ENCODE assay signal across 12 mouse cellular contexts in the genomic region with DNA sequence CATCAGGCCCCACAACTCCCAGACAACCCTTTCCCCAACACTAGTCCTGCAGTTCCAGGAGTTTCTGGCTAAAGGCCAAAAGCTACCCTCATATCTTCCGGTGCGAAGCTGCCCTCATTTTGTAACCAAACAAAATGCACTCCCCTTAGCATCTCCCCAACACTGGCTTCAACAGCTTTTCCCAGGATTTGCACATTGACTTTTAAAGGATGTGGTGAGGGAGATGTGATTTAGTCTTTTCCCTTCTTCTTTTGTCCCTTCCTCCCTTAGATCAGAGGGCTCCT. TPM values are rescaled to one million over a fixed set of nuclear protein-coding genes. Genes with fewer than 3 reads are reported as not detected.
DNase-seq lines count a peak whose midpoint lies in the region; ATAC-seq and TF ChIP-seq lines count a peak whose summit lies in the region.
"Had no signal": no experiment of that assay in that cellular context is flagged by ENCODE, and none has a peak within 500 bp of the region (broad histone marks: within the 10 kb centered on the region; RNA-seq: fewer than 3 reads in every experiment).

No protein-coding gene starts in this region.

- no peak for ATAC-seq in lung, embryonic 14.5 days (ENCODE audit: insufficient read depth)
- ATAC-seq in forebrain, embryonic 16.5 days, result no peak
- ATAC-seq in limb, embryonic 14.5 days (ENCODE audit: low FRiP score, low read depth), result no peak
- no peak for ATAC-seq in stomach, embryonic 16.5 days (ENCODE audit: insufficient read depth, low FRiP score)
- no peak for ATAC-seq in megakaryocyte, adult 5-6 weeks (ENCODE audit: poor library complexity, severe bottlenecking)
- ATAC-seq: liver, postnatal 0 days had no signal

- peak overlapping the region; percentile 93 for H3K4me2 ChIP-seq in lung, embryonic 14.5 days
- H3K4me2 ChIP-seq in forebrain, embryonic 16.5 days (ENCODE audit: low read length), result peak overlapping the region; percentile 75
- peak overlapping the region; percentile 82 for H3K4me2 ChIP-seq in limb, embryonic 14.5 days (replicated peaks; ENCODE audit: low read depth, low read length, severe bottlenecking)
- peak overlapping the region; percentile 86 for H3K4me2 ChIP-seq in stomach, embryonic 16.5 days (ENCODE audit: low read depth, low read length)

- DNase-seq in lung, embryonic 14.5 days, result peak; percentile 45
- DNase-seq in lung, adult 18-20 months, result no peak
- DNase-seq in limb, embryonic 14.5 days (ENCODE audit: low spot score), result no peak
- DNase-seq in urinary bladder, postnatal 4 days (ENCODE audit: low spot score in 2 of 2), result no peak
- DNase-seq in cerebellum, adult 8-10 months, result no peak
- DNase-seq: adrenal gland, postnatal 10 days; cerebellum, postnatal 25 days; liver, postnatal 0 days; thymus, adult 2 months had no signal

- WGBS in lung, embryonic 14.5 days, result 31% methylated on average over 2 of the region's 2 CpGs
- 3% methylated on average over 2 of the region's 2 CpGs for WGBS in forebrain, embryonic 16.5 days
- 29% methylated on average over 2 of the region's 2 CpGs for WGBS in limb, embryonic 14.5 days
- 36% methylated on average over 2 of the region's 2 CpGs for WGBS in stomach, embryonic 16.5 days

- H3K4me3 ChIP-seq in lung, embryonic 14.5 days (ENCODE audit: low read depth, low read length), result peak overlapping the region; percentile 77; the same call in 1 of the 2 replicates
- peak overlapping the region; percentile 98 for H3K4me3 ChIP-seq in forebrain, embryonic 16.5 days (replicated peaks; ENCODE audit: low read length)
- peak overlapping the region; percentile 93 for H3K4me3 ChIP-seq in limb, embryonic 14.5 days (replicated peaks; ENCODE audit: low read length)
- H3K4me3 ChIP-seq in stomach, embryonic 16.5 days (replicated peaks; ENCODE audit: low read length), result peak overlapping the region; percentile 79

- peaks cover 19% of the 10 kb centered on the region for H3K4me1 ChIP-seq in lung, embryonic 14.5 days (ENCODE audit: insufficient read depth)
- H3K4me1 ChIP-seq in forebrain, embryonic 16.5 days (replicated peaks; ENCODE audit: control insufficient read depth, insufficient read depth, low read length), result peaks cover 34% of the 10 kb centered on the region
- peaks cover 15% of the 10 kb centered on the region; the same call in 1 of the 2 replicates for H3K4me1 ChIP-seq in limb, embryonic 14.5 days (ENCODE audit: control insufficient read depth, insufficient read depth, low read length)
- peaks cover 32% of the 10 kb centered on the region for H3K4me1 ChIP-seq in stomach, embryonic 16.5 days (ENCODE audit: control insufficient read depth, insufficient read depth, low read length)

- H3K27ac ChIP-seq in lung, embryonic 14.5 days (ENCODE audit: low read depth), result no peak overlapping the region
- peak overlapping the region; percentile 56; the same call in 1 of the 2 replicates for H3K27ac ChIP-seq in forebrain, embryonic 16.5 days (ENCODE audit: low read length)
- no peak overlapping the region for H3K27ac ChIP-seq in limb, embryonic 14.5 days (replicated peaks; ENCODE audit: low read depth, low read length)
- H3K27ac ChIP-seq in stomach, embryonic 16.5 days (ENCODE audit: low read length), result peak overlapping the region; percentile 49; the same call in 1 of the 2 replicates

- H3K27me3 ChIP-seq in lung, embryonic 14.5 days (ENCODE audit: insufficient read depth, low read length), result no peaks in the 10 kb centered on the region
- H3K27me3 ChIP-seq in forebrain, embryonic 16.5 days (replicated peaks; ENCODE audit: control insufficient read depth, insufficient read depth, low read length), result no peaks in the 10 kb centered on the region
- no peaks in the 10 kb centered on the region for H3K27me3 ChIP-seq in limb, embryonic 14.5 days (ENCODE audit: control insufficient read depth, insufficient read depth, low read length)
- H3K27me3 ChIP-seq in stomach, embryonic 16.5 days (ENCODE audit: control insufficient read depth, insufficient read depth, low read length), result no peaks in the 10 kb centered on the region

- no peak overlapping the region for H3K9ac ChIP-seq in lung, embryonic 14.5 days
- H3K9ac ChIP-seq in forebrain, embryonic 16.5 days (replicated peaks; ENCODE audit: low read depth, low read length), result peak overlapping the region; percentile 96
- H3K9ac ChIP-seq in limb, embryonic 14.5 days (ENCODE audit: low read depth, low read length, severe bottlenecking), result no peak overlapping the region
- H3K9ac ChIP-seq in stomach, embryonic 16.5 days (ENCODE audit: low read length), result 0 out of 2 replicates have a peak overlapping the region, but pooled peaks have one; percentile 81
- H3K9ac ChIP-seq: liver, postnatal 0 days had no signal

- TF ChIP-seq POLR2A in limb, embryonic 14.5 days (IDR thresholded peaks at IDR 0.05; ENCODE audit: borderline replicate concordance, extremely low read depth, insufficient read depth, insufficient read length), result no peak

- peaks cover 11% of the 10 kb centered on the region; the same call in 1 of the 2 replicates for H3K36me3 ChIP-seq in lung, embryonic 14.5 days (ENCODE audit: insufficient read depth)
- H3K36me3 ChIP-seq in forebrain, embryonic 16.5 days (ENCODE audit: control insufficient read depth, insufficient read depth), result peaks cover 15% of the 10 kb centered on the region
- H3K36me3 ChIP-seq in limb, embryonic 14.5 days (ENCODE audit: control insufficient read depth, insufficient read depth, low read length), result peaks cover 28% of the 10 kb centered on the region
- no peaks in the 10 kb centered on the region for H3K36me3 ChIP-seq in stomach, embryonic 16.5 days (ENCODE audit: control insufficient read depth, insufficient read depth, low read length)

- no peaks in the 10 kb centered on the region for H3K9me3 ChIP-seq in lung, embryonic 14.5 days (ENCODE audit: low read depth, low read length)
- no peaks in the 10 kb centered on the region for H3K9me3 ChIP-seq in forebrain, embryonic 16.5 days (ENCODE audit: control insufficient read depth, low read length)
- no peaks in the 10 kb centered on the region for H3K9me3 ChIP-seq in limb, embryonic 14.5 days (ENCODE audit: control insufficient read depth, low read length)
- H3K9me3 ChIP-seq in stomach, embryonic 16.5 days (replicated peaks; ENCODE audit: control insufficient read depth, low read length), result no peaks in the 10 kb centered on the region

- no peak for TF ChIP-seq CTCF in lung, embryonic 14.5 days (IDR thresholded peaks at IDR 0.05; ENCODE audit: low read depth)

RNA-seq across cellular contexts. Expression of a gene that starts 2.0 kb away (rescaled TPM):
- polyA plus RNA-seq in lung, embryonic 14.5 days (2014; fragmentation: Nextera tagmentation; extraction: Ambion mirVana), result 3.7 and 5.4 TPM in 2 replicates
- polyA plus RNA-seq in forebrain, embryonic 16.5 days (2015; fragmentation: Nextera tagmentation; extraction: Ambion mirVana), result 21.4 and 22.6 TPM in 2 replicates
- polyA plus RNA-seq in limb, embryonic 14.5 days (2012; rRNA removed), result 56.5 and 79.0 TPM in 2 replicates
- 14.0 and 15.7 TPM in 2 replicates for polyA plus RNA-seq in limb, embryonic 14.5 days (2014; fragmentation: Nextera tagmentation; extraction: Ambion mirVana)
- polyA plus RNA-seq in stomach, embryonic 16.5 days (2015; fragmentation: Nextera tagmentation; extraction: Ambion mirVana), result 1.5 and 2.6 TPM in 2 replicates
- total RNA-seq in megakaryocyte, adult 5-6 weeks (2015), result 0.04 TPM in 1 of 2 replicates, not detected in the other
- total RNA-seq in megakaryocyte, adult 5-6 weeks (2017), result not detected in 2 replicates

RNA-seq across cellular contexts. Expression of a gene that starts 20.1 kb away (rescaled TPM):
- polyA plus RNA-seq in lung, embryonic 14.5 days (2014; fragmentation: Nextera tagmentation; extraction: Ambion mirVana), result 3.2 and 4.2 TPM in 2 replicates
- polyA plus RNA-seq in forebrain, embryonic 16.5 days (2015; fragmentation: Nextera tagmentation; extraction: Ambion mirVana), result 2.1 and 2.5 TPM in 2 replicates
- polyA plus RNA-seq in limb, embryonic 14.5 days (2012; rRNA removed), result 4.4 and 4.9 TPM in 2 replicates
- 6.1 and 8.0 TPM in 2 replicates for polyA plus RNA-seq in limb, embryonic 14.5 days (2014; fragmentation: Nextera tagmentation; extraction: Ambion mirVana)
- 5.4 and 6.5 TPM in 2 replicates for polyA plus RNA-seq in stomach, embryonic 16.5 days (2015; fragmentation: Nextera tagmentation; extraction: Ambion mirVana)
- total RNA-seq in megakaryocyte, adult 5-6 weeks (2015), result 77.5 and 85.2 TPM in 2 replicates
- total RNA-seq in megakaryocyte, adult 5-6 weeks (2017), result 103 and 115 TPM in 2 replicates

RNA-seq across cellular contexts. Expression of a gene that starts 28.4 kb away (rescaled TPM):
- 8.2 and 9.4 TPM in 2 replicates for polyA plus RNA-seq in lung, embryonic 14.5 days (2014; fragmentation: Nextera tagmentation; extraction: Ambion mirVana)
- polyA plus RNA-seq in forebrain, embryonic 16.5 days (2015; fragmentation: Nextera tagmentation; extraction: Ambion mirVana), result 41.9 and 46.6 TPM in 2 replicates
- polyA plus RNA-seq in limb, embryonic 14.5 days (2012; rRNA removed), result 11.7 and 11.8 TPM in 2 replicates
- 13.3 and 15.3 TPM in 2 replicates for polyA plus RNA-seq in limb, embryonic 14.5 days (2014; fragmentation: Nextera tagmentation; extraction: Ambion mirVana)
- 13.7 and 14.5 TPM in 2 replicates for polyA plus RNA-seq in stomach, embryonic 16.5 days (2015; fragmentation: Nextera tagmentation; extraction: Ambion mirVana)
- 3.3 and 3.8 TPM in 2 replicates for total RNA-seq in megakaryocyte, adult 5-6 weeks (2015)
- total RNA-seq in megakaryocyte, adult 5-6 weeks (2017), result 4.4 and 5.0 TPM in 2 replicates

RNA-seq across cellular contexts. Expression of a gene that starts 28.5 kb away (rescaled TPM):
- polyA plus RNA-seq in lung, embryonic 14.5 days (2014; fragmentation: Nextera tagmentation; extraction: Ambion mirVana), result 62.7 and 67.9 TPM in 2 replicates
- 90.1 and 93.1 TPM in 2 replicates for polyA plus RNA-seq in forebrain, embryonic 16.5 days (2015; fragmentation: Nextera tagmentation; extraction: Ambion mirVana)
- polyA plus RNA-seq in limb, embryonic 14.5 days (2012; rRNA removed), result 85.0 and 106 TPM in 2 replicates
- 65.7 and 73.1 TPM in 2 replicates for polyA plus RNA-seq in limb, embryonic 14.5 days (2014; fragmentation: Nextera tagmentation; extraction: Ambion mirVana)
- polyA plus RNA-seq in stomach, embryonic 16.5 days (2015; fragmentation: Nextera tagmentation; extraction: Ambion mirVana), result 55.8 and 58.2 TPM in 2 replicates
- 51.3 and 61.3 TPM in 2 replicates for total RNA-seq in megakaryocyte, adult 5-6 weeks (2015)
- total RNA-seq in megakaryocyte, adult 5-6 weeks (2017), result 68.0 and 72.8 TPM in 2 replicates

RNA-seq across cellular contexts. Expression of a gene that starts 38.0 kb away (rescaled TPM):
- polyA plus RNA-seq in lung, embryonic 14.5 days (2014; fragmentation: Nextera tagmentation; extraction: Ambion mirVana), result 1.2 and 1.9 TPM in 2 replicates
- polyA plus RNA-seq in forebrain, embryonic 16.5 days (2015; fragmentation: Nextera tagmentation; extraction: Ambion mirVana), result 0.65 and 0.91 TPM in 2 replicates
- 3.2 and 5.0 TPM in 2 replicates for polyA plus RNA-seq in limb, embryonic 14.5 days (2012; rRNA removed)
- 2.9 and 3.7 TPM in 2 replicates for polyA plus RNA-seq in limb, embryonic 14.5 days (2014; fragmentation: Nextera tagmentation; extraction: Ambion mirVana)
- 2.2 and 7.3 TPM in 2 replicates for polyA plus RNA-seq in stomach, embryonic 16.5 days (2015; fragmentation: Nextera tagmentation; extraction: Ambion mirVana)
- 1.1 and 4.4 TPM in 2 replicates for total RNA-seq in megakaryocyte, adult 5-6 weeks (2015)
- not detected in 2 replicates for total RNA-seq in megakaryocyte, adult 5-6 weeks (2017)

Comparison
In these comparisons a context has a peak if more than half of its experiments do, and no peak if none do; other contexts are left out.
1. H3K27ac ChIP-seq: peak in forebrain, embryonic 16.5 days (single experiment) and stomach, embryonic 16.5 days (single experiment); none in lung, embryonic 14.5 days (single experiment) and limb, embryonic 14.5 days (single experiment).
2. H3K9ac ChIP-seq: peak in forebrain, embryonic 16.5 days (single experiment) and stomach, embryonic 16.5 days (single experiment); none in lung, embryonic 14.5 days (single experiment) and limb, embryonic 14.5 days (single experiment).
3. Peak in every context shown above with its lines, with median percentiles within 50 percentile points of each other: H3K4me2 ChIP-seq and H3K4me3 ChIP-seq.